Mouse (Mus musculus): ENCODE measurements around the gene Hhipl1.

- TF ChIP-seq ZC3H11A (IDR thresholded peaks at IDR 0.05; ENCODE audit: low read depth, low read length) (no peak), CTCF (IDR thresholded peaks at IDR 0.05 in 2 of 3, conservative IDR thresholded peaks at IDR 0.05 in 1 of 3; ENCODE audit: control insufficient read depth in 1 of 3, insufficient read depth in 1 of 3, low read depth in 2 of 3, low read length in 3 of 3, poor library complexity in 1 of 3, severe bottlenecking in 1 of 3) (no peak), ZMIZ1 (IDR thresholded peaks at IDR 0.05; ENCODE audit: low read depth, low read length) (no peak), EP300 (IDR thresholded peaks at IDR 0.05; ENCODE audit: low read depth in 1 of 2, low read length in 2 of 2) (no peak), POLR2A (IDR thresholded peaks at IDR 0.05; ENCODE audit: control insufficient read depth in 1 of 2, insufficient read depth in 1 of 2, low read depth in 1 of 2, low read length in 2 of 2, poor library complexity in 1 of 2) (no peak), MEF2A (IDR thresholded peaks at IDR 0.05; ENCODE audit: extremely low read depth, insufficient replicate concordance, low read depth, low read length, poor library complexity, severe bottlenecking) (no peak), ELF1 (IDR thresholded peaks at IDR 0.05; ENCODE audit: low read depth, low read length) (no peak), GATA1 (IDR thresholded peaks at IDR 0.05; ENCODE audit: low read depth, low read length) (no peak), SIN3A (IDR thresholded peaks at IDR 0.05; ENCODE audit: low read length) (no peak)
Observed at GRCm38 (mm10) chr12:108305812-108306794, at the start of gene Hhipl1.

Measured in MEL (cell line).